Mouse (Mus musculus) spleen, postnatal 4 days (tissue): ENCODE measurements around the gene Baiap3.
"Not testable (repeated sequence)": the region's sequence is repeated elsewhere in the genome, so short reads cannot be mapped to it uniquely, and the experiment has no call there.

Source experiments
- DNase-seq, 2 experiments: peaks; one replicate each; pipeline ENCODE4 v3.0.0; 2022; ENCODE audit warnings: low spot score in 2 of 2

Baiap3 gene

GRCm38 (mm10) chr17:25248033-25248750 lies 8.0 kb downstream of the Baiap3 start:
- DNase-seq: no peak

DNA sequence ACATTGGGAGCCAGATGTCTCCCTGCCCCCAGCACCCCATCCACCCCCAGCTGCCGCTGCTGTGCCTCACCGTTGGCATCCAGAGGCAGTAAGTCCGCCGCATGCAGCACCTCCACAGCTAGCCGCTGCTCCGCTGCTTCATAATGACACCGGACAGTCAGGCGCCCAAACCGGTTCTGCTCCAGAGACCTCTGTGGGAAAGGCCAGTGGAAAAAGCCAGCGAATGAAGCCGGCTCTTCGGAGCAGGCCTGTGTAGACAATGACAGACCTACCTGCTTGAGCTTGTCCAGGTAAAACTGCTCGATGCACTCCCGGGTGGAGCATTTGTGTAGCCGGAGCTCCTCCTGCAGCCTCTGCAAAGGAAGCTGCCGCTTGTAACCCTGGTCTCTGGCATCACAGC lies 11.9 kb downstream of the Baiap3 start:
- DNase-seq: no peak

DNA sequence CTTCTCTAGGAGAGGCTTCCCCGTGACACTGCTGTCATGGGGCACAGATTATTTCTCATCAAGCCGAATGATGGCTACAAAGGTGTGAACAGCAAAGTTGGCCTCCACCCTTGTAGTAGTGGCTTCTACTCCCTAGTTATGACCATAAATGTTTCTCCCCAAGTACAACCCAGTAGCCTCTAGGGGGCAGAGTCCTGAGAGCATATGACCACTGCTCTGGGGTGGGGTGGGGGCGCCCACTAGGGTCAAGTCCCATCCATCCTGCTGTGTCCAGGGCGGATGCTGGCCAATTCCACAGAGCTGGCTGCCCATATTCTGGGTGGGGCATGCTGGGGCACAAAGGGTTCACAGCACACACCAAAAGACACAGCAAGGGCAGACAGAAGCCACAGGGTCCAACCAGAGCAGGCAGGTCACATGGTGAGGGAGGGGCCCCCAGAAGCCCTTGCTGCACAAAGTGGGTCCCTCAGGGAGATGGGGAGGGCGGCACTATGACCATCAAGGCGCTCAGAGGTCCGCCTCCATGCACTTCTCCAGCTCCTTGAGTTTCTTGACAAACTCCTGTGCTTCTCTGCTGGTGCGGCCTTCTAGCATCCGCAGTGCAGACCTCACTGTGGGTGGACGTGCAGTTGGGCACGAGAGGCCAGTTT lies 12.9 kb downstream of the Baiap3 start:
- DNase-seq: no peak

GRCm38 (mm10) chr17:25239695-25240636 lies 16.2 kb downstream of the Baiap3 start, which contains the start of the genes Gnptg and Tsr3:
TSS of gene Gnptg (minus strand) at chr17:25240124.
TSS of gene Tsr3 (plus strand) at chr17:25240170.
- peak; percentile 77 to 88 for DNase-seq

DNA sequence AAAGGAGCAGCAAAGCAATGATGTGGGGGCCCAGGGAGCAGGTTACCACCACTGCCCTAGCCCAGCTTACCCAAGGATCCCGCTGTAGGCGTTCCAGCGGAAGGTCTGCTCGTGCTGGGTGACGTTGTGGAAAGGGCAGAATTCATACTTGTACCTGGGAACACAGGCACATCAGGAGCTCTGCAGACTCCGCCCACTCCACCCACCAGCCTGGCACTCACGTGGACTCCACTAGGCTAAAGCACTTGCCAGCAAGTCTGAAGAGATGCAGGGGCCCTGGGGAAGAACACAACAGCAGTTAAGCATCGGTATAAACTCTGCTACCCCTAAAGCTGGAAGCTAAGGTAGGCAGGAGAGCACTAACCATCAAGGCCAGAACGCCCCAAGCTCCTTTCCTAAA lies 20.5 kb downstream of the Baiap3 start:
- no peak for DNase-seq

DNA sequence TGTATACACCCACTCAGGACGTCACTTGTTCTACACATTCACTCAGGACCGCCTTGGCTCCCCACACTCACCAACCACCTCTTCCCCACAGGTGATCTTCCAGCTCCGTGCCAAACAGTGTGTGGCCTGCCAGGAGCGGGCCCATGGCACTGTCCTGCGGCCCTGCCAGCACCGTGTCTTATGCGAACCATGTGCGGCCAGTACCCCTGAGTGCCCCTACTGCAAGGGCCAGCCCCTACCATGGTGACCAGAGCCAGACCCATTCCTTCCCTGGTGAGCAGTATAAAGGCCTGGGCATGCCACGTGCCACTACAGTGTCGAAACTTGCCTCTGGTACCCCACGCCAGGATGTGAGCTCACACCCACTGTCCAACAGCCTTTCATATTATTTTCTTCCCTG lies 24.5 kb downstream of the Baiap3 start:
- not testable (repeated sequence) for DNase-seq

DNA sequence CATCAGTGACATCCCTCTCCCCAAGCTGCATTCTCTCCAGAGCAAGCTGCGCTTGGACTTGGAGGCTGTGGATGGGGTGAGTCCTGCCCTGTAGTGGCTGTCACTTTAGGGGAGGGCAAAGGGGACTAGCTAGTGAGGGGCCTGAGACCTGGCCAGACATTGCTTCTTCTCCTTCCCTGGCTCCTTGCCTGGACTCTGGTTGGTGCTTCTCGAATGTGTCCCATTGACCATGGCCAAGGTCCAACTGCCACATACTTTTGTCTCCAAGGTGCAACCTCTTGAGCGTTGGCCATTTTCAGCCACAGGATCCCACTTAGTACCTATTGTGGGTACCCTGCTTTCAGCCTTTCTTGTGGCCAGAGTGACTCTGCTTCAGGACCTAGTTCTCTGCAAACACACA lies 25.5 kb downstream of the Baiap3 start:
- DNase-seq: no peak

GRCm38 (mm10) chr17:25230014-25230655 lies 26.0 kb downstream of the Baiap3 start:
- DNase-seq: not testable (repeated sequence)

GRCm38 (mm10) chr17:25227991-25228390 lies 28.2 kb downstream of the Baiap3 start:
- DNase-seq: no peak

DNA sequence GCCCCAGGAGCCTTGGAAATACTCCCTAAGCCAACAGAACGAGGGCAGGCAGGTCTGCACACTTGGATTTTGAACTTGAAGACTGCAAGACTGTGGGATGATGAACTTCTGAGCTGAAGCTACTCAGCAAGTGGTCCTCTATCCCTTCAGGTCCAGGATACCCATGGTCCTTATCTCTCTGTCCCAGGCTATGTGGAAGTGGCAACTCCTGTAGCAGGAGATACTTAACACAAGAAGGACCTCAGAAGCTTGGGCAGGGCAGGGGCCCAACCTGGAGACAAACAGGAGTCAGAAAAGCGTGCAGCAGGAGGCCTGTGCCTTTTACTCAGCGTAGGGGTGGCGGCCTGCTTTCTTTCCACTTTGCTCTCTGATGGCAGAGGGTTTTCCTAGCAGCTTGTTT lies 30.5 kb downstream of the Baiap3 start:
- no peak for DNase-seq

DNA sequence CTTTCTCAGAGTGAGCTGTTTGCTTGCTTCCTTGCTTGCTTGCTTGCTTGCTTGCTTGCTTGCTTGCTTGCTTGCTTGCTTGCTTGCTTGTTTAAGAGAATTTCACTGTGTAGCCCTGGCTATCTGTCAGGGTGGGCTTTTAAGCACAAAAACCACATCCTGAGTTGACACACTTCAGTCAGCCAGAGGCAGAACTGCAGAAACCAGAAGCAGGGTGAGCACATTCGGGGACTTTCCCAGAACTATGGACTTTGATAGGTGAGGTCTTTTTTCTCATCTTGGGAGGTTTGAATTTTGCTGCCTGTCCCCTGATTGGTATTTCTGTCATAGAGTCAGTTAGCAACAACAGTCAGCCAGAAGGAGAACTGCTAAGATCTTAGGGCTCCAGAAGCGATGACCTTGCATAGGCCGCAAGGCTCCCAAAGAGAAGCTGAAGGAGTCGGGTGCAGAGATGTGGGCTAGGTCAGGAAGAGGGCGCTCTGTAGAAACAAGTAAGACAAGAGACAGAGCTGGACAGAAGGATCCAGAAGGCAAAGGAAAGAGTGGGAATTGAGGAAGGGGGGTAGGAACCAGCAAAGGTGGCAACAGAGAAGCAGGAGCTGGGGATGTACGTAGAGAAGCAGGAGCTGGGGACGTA lies 31.5 kb downstream of the Baiap3 start:
- no peak for DNase-seq

DNA sequence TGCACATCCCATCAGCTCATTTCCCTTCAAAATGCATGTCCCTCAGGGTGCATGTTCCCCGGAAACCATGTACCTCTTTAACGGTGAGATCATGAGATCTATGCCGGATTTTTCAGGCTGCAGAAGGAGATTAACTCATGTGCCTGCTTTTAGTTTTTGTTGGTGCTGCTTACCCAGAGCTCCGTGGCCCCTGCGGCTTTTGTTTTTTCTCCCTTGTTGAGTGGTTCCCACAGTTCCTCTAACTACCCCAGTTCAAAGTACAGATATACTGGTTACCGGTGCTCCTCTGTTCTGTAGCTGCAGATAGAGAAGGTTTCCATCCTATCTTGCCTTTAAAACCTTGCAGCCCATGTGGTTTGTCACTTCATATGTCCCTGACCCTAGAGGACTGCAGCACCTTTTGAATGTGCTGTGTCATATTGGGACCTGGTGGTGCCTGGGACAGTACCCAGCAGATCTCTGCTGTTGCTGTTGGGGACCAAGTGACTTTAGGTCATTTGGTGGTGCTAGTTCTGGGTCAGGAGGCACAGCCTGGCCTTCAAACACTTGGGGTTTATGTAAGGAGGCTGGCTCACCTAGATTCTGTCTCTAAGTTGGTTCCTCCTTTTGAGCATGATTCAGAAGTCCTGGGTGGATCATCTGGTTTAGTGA lies 33.1 kb downstream of the Baiap3 start:
- DNase-seq: no peak

GRCm38 (mm10) chr17:25222504-25222940 lies 33.6 kb downstream of the Baiap3 start:
- not testable (repeated sequence) for DNase-seq

GRCm38 (mm10) chr17:25221821-25222503 lies 34.2 kb downstream of the Baiap3 start:
- peak; percentile 76 to 84 for DNase-seq

- no peak for DNase-seq
Observed at GRCm38 (mm10) chr17:25220746-25221145, 35.4 kb downstream of the Baiap3 start.

- no peak for DNase-seq
Observed at GRCm38 (mm10) chr17:25219492-25220295, 36.5 kb downstream of the Baiap3 start.

DNA sequence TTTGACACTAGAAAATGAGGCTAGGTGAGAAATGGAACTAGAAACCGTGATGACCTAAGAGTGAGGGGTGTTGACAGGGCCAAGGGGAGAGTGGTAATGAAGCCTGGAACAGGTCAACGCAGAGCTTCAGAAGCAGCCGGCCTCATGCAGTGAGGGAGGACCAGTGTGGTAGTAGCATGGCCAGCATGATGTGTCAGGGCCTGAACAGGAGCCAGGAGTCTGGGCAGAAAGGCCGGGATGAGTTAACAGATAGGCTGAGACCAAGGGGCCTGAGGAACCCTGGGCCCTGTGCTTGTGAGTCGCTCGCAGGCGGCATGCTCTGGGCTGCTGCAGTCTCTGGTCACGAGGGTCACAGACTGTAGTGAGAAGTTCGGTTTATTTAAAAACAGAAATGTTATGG lies 37.2 kb downstream of the Baiap3 start:
- no peak for DNase-seq

GRCm38 (mm10) chr17:25215431-25215830 lies 40.7 kb downstream of the Baiap3 start:
- no peak for DNase-seq

- no peak for DNase-seq
Observed at GRCm38 (mm10) chr17:25211705-25212104, 44.5 kb downstream of the Baiap3 start.
